Mouse (Mus musculus) liver, embryonic 13.5 days (tissue): ENCODE data around the gene Pgf. TPM values are rescaled to one million over a fixed set of nuclear protein-coding genes. Genes with fewer than 3 reads are reported as not detected.
A peak's percentile ranks its signal among the peaks of the same experiment; 100 is the strongest.

Experiments used
- ATAC-seq: fragments of 200-750 bp; cut with Nextera tagmentation; 2 replicates; pipeline ENCODE4 v1.8.0; 2017; ENCODE audit warnings: low read depth, mild to moderate bottlenecking, moderate number of reproducible peaks, moderate library complexity
- DNase-seq: peaks from one replicate; pipeline ENCODE4 v3.0.0; 2022
- H3K27ac ChIP-seq: fragments of 300-500 bp; sonication (generic); 2 replicates; pipeline ENCODE4 v1.5.1; 2015; ENCODE audit warnings: moderate library complexity, mild to moderate bottlenecking, inconsistent platforms
- H3K27me3 ChIP-seq: fragments of 300-500 bp; sonication (generic); 2 replicates; pipeline ENCODE4 v1.6.1; 2015; ENCODE audit warnings: mild to moderate bottlenecking, inconsistent platforms
- H3K36me3 ChIP-seq: fragments of 300-500 bp; sonication (generic); 2 replicates; pipeline ENCODE4 v1.6.1; 2015; ENCODE audit warnings: mild to moderate bottlenecking, inconsistent platforms
- H3K4me1 ChIP-seq: fragments of 300-500 bp; sonication (generic); replicated peaks from 2 replicates; pipeline ENCODE4 v1.6.1; 2015; ENCODE audit warnings: inconsistent platforms
- H3K4me2 ChIP-seq: fragments of 300-500 bp; sonication (generic); 2 replicates; pipeline ENCODE4 v1.6.1; 2015; ENCODE audit warnings: inconsistent platforms, mild to moderate bottlenecking, moderate library complexity
- H3K4me3 ChIP-seq: fragments of 300-500 bp; sonication (generic); replicated peaks from 2 replicates; pipeline ENCODE4 v1.5.1; 2015; ENCODE audit warnings: mild to moderate bottlenecking, inconsistent platforms
- H3K9ac ChIP-seq: fragments of 300-500 bp; sonication (generic); 2 replicates; pipeline ENCODE4 v1.6.1; 2015; ENCODE audit warnings: mild to moderate bottlenecking, inconsistent platforms
- H3K9me3 ChIP-seq: fragments of 300-500 bp; sonication (generic); replicated peaks from 2 replicates; pipeline ENCODE4 v1.6.1; 2016; ENCODE audit warnings: inconsistent platforms
- WGBS: fragments of 180-500 bp; shearing (Covaris S2); methylation state at CpG from one replicate; pipeline ENCODE4 v1.1.7; 2015; ENCODE audit not compliant: insufficient replicate concordance; 5-methylcytosine and 5-hydroxymethylcytosine counted together
- polyA plus RNA-seq: library from polyadenylated mRNA; unstranded; fragments of >200 nt; fragmentation: Nextera tagmentation; extraction: Ambion mirVana; gene quantifications from 2 replicates; pipeline ENCODE4 v1.2.1, GENCODE M21; 2015

The Pgf gene
- polyA plus RNA-seq, 1 experiment from 2014 or later, result 0.50 TPM

GRCm38 (mm10) chr12:85136627-85137026, 41.0 kb downstream of the Pgf start:
- Histone ChIP-seq H3K27me3 (0 out of 2 replicates have a peak, but pooled peaks cover 12% of the 10 kb centered on the region), H3K9ac (no peak overlapping the region), H3K4me2 (no peak overlapping the region), H3K4me3 (no peak overlapping the region), H3K4me1 (peaks cover 5% of the 10 kb centered on the region; the same call in 1 of the 2 replicates), H3K36me3 (peaks cover 41% of the 10 kb centered on the region), H3K9me3 (no peaks in the 10 kb centered on the region), H3K27ac (no peak overlapping the region)
- DNase-seq (no peak), ATAC-seq (no peak)
- 71% methylated on average over 4 of the region's 4 CpGs for WGBS

GRCm38 (mm10) chr12:85135513-85136470, 41.8 kb downstream of the Pgf start:
- no peak overlapping the region for H3K4me2 ChIP-seq
- no peak overlapping the region for H3K27ac ChIP-seq
- no peak overlapping the region for H3K4me3 ChIP-seq
- ATAC-seq, result peak; percentile 16; the same call in 1 of the 2 replicates
- no peaks in the 10 kb centered on the region for H3K9me3 ChIP-seq
- peaks cover 5% of the 10 kb centered on the region; the same call in 1 of the 2 replicates for H3K4me1 ChIP-seq
- 81% methylated on average over 19 of the region's 19 CpGs for WGBS
- no peak for DNase-seq
- H3K27me3 ChIP-seq, result 0 out of 2 replicates have a peak, but pooled peaks cover 12% of the 10 kb centered on the region
- peaks cover 49% of the 10 kb centered on the region for H3K36me3 ChIP-seq
- H3K9ac ChIP-seq, result no peak overlapping the region

- Histone ChIP-seq H3K9me3 (no peaks in the 10 kb centered on the region), H3K4me3 (no peak overlapping the region), H3K4me2 (no peak overlapping the region), H3K36me3 (peaks cover 64% of the 10 kb centered on the region), H3K4me1 (peaks cover 5% of the 10 kb centered on the region; the same call in 1 of the 2 replicates), H3K27ac (no peak overlapping the region), H3K27me3 (0 out of 2 replicates have a peak, but pooled peaks cover 3% of the 10 kb centered on the region), H3K9ac (no peak overlapping the region)
- ATAC-seq (no peak), DNase-seq (no peak)
- 30% methylated on average over 8 of the region's 8 CpGs for WGBS
Measured at GRCm38 (mm10) chr12:85134043-85134794, 43.4 kb downstream of the Pgf start.

GRCm38 (mm10) chr12:85131361-85131760, 46.2 kb downstream of the Pgf start:
- Histone ChIP-seq H3K4me3 (no peak overlapping the region), H3K9ac (no peak overlapping the region), H3K4me1 (peaks cover 5% of the 10 kb centered on the region; the same call in 1 of the 2 replicates), H3K36me3 (peaks cover 91% of the 10 kb centered on the region), H3K4me2 (no peak overlapping the region), H3K9me3 (no peaks in the 10 kb centered on the region), H3K27ac (no peak overlapping the region), H3K27me3 (no peaks in the 10 kb centered on the region)
- 85% methylated on average over 6 of the region's 6 CpGs for WGBS
- ATAC-seq (no peak), DNase-seq (no peak)

GRCm38 (mm10) chr12:85129426-85129978, 48.1 kb downstream of the Pgf start:
- no peaks in the 10 kb centered on the region for H3K9me3 ChIP-seq
- H3K4me2 ChIP-seq, result no peak overlapping the region
- no peak overlapping the region for H3K9ac ChIP-seq
- 86% methylated on average over 9 of the region's 9 CpGs for WGBS
- no peak overlapping the region for H3K4me3 ChIP-seq
- no peak overlapping the region for H3K27ac ChIP-seq
- no peaks in the 10 kb centered on the region for H3K27me3 ChIP-seq
- ATAC-seq, result no peak
- peaks cover 5% of the 10 kb centered on the region; the same call in 1 of the 2 replicates for H3K4me1 ChIP-seq
- DNase-seq, result no peak
- H3K36me3 ChIP-seq, result peaks cover 95% of the 10 kb centered on the region

- Histone ChIP-seq H3K9ac (no peak overlapping the region), H3K4me1 (no peaks in the 10 kb centered on the region), H3K27me3 (no peaks in the 10 kb centered on the region), H3K36me3 (peaks cover 95% of the 10 kb centered on the region), H3K4me2 (no peak overlapping the region), H3K27ac (no peak overlapping the region), H3K4me3 (no peak overlapping the region), H3K9me3 (no peaks in the 10 kb centered on the region)
- DNase-seq (no peak), ATAC-seq (no peak)
- 59% methylated on average over 8 of the region's 8 CpGs for WGBS
Measured at GRCm38 (mm10) chr12:85126986-85127603, 50.5 kb downstream of the Pgf start.

GRCm38 (mm10) chr12:85124751-85125150, 52.8 kb downstream of the Pgf start:
- H3K27me3 ChIP-seq, result no peaks in the 10 kb centered on the region
- H3K4me1 ChIP-seq, result no peaks in the 10 kb centered on the region
- H3K36me3 ChIP-seq, result peaks cover 97% of the 10 kb centered on the region
- WGBS, result 91% methylated on average over 5 of the region's 5 CpGs
- no peak overlapping the region for H3K4me2 ChIP-seq
- ATAC-seq (no peak), DNase-seq (no peak)
- no peaks in the 10 kb centered on the region for H3K9me3 ChIP-seq
- no peak overlapping the region for H3K4me3 ChIP-seq
- no peak overlapping the region for H3K27ac ChIP-seq
- no peak overlapping the region for H3K9ac ChIP-seq

GRCm38 (mm10) chr12:85123645-85124044, 53.9 kb downstream of the Pgf start:
- no peak overlapping the region for H3K4me3 ChIP-seq
- WGBS, result 81% methylated on average over 11 of the region's 11 CpGs
- no peak for DNase-seq
- peaks cover 99% of the 10 kb centered on the region for H3K36me3 ChIP-seq
- H3K4me2 ChIP-seq, result no peak overlapping the region
- no peak overlapping the region for H3K27ac ChIP-seq
- no peaks in the 10 kb centered on the region for H3K9me3 ChIP-seq
- no peak for ATAC-seq
- no peaks in the 10 kb centered on the region for H3K27me3 ChIP-seq
- H3K9ac ChIP-seq, result no peak overlapping the region
- no peaks in the 10 kb centered on the region for H3K4me1 ChIP-seq

GRCm38 (mm10) chr12:85123108-85123530, 54.5 kb downstream of the Pgf start:
- Histone ChIP-seq H3K4me3 (no peak overlapping the region), H3K9ac (no peak overlapping the region), H3K4me1 (no peaks in the 10 kb centered on the region), H3K27ac (no peak overlapping the region), H3K9me3 (no peaks in the 10 kb centered on the region), H3K4me2 (no peak overlapping the region), H3K36me3 (peaks cover 99% of the 10 kb centered on the region), H3K27me3 (no peaks in the 10 kb centered on the region)
- ATAC-seq (no peak), DNase-seq (no peak)
- 88% methylated on average over 9 of the region's 9 CpGs for WGBS

- peaks cover 5% of the 10 kb centered on the region for H3K4me1 ChIP-seq
- no peak overlapping the region for H3K4me2 ChIP-seq
- no peak overlapping the region for H3K4me3 ChIP-seq
- no peak overlapping the region for H3K9ac ChIP-seq
- ATAC-seq, result no peak
- no peak overlapping the region for H3K27ac ChIP-seq
- DNase-seq, result no peak
- no peaks in the 10 kb centered on the region for H3K27me3 ChIP-seq
- no peaks in the 10 kb centered on the region for H3K9me3 ChIP-seq
- WGBS, result 87% methylated on average over 9 of the region's 9 CpGs
- H3K36me3 ChIP-seq, result peaks cover 98% of the 10 kb centered on the region
Measured at GRCm38 (mm10) chr12:85121806-85122459, 55.7 kb downstream of the Pgf start.
